Mouse (Mus musculus) thymus, postnatal 0 days (tissue): ENCODE results near the gene Cps1. TPM values are rescaled to one million over a fixed set of nuclear protein-coding genes. Genes with fewer than 3 reads are reported as not detected.

ENCODE experiments used
- DNase-seq: peaks from one replicate; pipeline ENCODE4 v3.0.0-alpha.2; 2015; ENCODE audit warnings: low spot score
- polyA plus RNA-seq: library from polyadenylated mRNA; unstranded; fragments of >200 nt; fragmentation: Nextera tagmentation; extraction: Ambion mirVana; gene quantifications from 2 replicates; pipeline ENCODE4 v1.2.1, GENCODE M21; 2015

The Cps1 gene
- polyA plus RNA-seq, 1 experiment from 2014 or later: 0.30 TPM

DNA sequence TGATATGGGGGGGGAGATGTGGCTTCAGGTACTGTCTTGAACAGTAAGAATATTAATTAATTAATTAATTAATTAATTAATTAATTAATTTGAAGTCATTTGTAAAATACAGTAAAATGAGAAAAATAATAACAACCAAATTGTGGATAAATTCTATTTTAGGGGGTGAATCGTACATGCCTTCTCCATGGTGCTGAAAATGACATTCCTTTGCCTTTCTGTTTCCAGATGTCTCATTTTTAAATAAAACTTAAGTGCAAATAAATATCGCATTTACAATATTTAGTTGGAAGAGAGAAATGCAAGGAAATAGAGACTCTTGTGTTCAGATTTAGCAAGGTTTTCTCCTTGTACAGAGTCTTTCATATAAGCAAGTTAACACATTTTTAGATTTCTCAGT, 112.0 kb downstream of the Cps1 start:
- DNase-seq: no peak

DNA sequence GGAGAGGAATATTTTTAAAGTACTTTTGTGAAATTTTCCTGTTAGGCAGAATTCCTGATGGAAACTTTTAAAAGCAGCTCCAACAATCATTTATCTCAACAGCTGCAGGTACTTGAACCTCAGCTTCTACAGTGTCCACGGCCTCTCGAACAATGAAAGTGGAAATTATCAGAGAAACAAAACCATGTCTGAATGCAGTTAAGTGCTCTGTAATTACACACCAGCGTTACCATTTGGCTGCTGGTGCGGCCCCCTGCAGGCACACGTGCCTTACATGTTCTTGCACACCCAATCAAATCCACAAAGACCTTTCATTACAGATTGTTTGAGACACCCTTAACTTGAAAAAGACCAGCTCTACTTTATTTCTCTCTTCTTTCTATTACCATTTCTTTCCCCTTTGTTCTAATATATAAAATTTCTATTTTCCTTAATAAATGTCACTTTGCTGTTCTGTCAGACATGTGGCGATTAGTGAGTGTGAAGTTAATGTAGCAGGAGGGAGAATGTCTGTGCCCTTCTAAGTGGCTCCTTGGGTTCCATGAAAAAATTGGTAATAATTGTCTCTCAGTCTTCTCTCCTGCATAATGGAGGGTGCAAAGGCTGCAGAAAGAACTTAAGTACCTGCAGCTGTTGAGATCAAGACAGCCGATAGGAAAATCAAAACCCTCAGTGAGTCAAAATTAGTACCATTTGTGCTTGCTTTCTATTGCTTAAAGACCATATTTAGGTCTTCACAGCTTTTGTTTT, 112.8 kb downstream of the Cps1 start:
- no peak for DNase-seq

DNA sequence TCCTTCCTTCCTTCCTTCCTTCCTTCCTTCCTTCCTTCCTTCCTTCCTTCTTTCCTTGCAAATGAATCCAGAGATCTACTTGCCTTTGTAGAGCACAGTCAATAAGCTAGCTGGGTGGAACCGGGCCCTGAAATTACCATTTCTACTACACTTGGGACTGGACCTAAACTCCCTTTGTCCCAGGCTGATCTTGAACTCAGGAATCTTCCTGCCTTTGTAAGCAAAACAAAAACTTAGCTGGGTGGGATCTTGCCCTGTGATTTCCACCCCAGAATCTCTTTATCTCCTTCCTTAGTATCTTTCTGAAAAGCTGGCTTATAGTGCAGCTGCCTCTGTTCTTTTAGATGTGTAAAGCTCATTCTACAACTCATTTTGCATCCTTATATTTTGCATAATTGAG, 115.6 kb downstream of the Cps1 start:
- DNase-seq: no peak

DNA sequence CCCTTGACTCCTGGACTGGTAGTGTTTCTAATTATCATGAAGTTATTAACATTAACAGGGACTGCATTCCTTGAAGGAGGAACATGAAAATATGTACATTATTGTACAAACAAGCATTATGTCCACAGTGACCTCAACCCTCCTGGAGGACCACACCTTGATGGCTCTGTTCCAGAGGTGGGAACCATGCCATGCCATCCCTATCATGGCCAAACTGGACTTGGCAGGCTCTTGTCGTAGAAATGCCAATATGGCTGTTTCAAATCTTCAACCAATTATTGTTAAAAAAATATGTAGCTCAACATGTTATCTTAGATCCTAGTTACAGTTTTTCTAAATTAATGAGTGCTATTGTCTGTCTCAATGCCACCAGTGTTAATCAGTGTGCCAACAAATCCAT, 116.1 kb downstream of the Cps1 start:
- DNase-seq: no peak

DNA sequence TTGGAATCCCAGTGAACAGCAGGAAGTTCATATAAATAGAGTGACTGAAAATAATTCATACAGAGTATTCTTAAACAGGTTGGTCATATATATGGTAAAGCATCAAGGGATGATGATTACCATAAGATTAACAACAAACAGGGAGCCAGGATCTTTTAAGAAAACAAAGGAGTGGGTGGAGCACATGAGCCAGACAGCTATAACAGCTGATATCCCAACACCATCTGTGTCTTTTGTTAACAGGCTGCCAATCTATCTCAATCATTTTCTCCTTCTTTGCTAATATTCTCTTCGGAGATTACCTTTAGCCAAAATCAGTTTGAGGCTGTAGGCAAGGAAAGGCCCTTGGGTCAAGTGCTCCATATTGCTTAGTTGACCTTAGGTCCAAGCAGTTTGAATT, 142.4 kb downstream of the Cps1 start:
- no peak for DNase-seq

DNA sequence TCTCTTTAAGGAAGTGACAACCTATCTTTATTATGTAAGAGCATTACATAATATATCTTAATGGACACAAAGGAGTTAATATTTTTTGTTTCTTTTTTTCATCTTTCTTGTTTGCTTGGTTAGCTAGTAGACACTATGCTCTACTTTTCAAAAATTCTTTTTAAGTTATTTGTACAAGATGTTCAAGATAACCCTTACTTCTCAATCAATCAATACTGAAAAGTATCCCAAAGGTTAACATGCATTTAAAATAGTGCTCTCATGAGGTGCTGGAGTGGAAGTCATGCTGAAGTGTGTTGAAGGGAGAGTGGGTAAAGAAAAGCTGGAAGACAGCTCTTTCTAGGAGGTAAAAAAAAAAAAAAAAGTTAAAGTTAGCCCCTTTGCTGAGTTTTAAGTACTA, 145.1 kb downstream of the Cps1 start:
- no peak for DNase-seq

DNA sequence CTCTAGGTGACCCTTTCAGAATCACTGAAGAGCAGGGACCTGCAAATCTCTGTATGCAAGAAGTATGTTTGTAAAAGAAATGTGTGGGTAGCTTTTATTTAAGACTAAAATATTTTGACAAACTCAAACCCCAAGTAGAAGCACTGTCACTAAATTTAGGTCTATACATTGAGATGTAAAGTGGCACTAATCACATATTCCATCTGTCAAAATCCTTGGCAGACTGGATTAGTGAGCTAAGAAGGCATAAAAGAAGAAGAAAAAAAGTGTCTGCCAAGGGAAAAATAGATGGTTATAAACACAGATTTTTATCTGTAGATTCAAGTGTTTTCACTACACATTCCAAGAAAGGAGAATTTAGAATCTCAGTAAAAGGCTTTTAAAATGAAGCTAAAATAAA, 145.6 kb downstream of the Cps1 start:
- no peak for DNase-seq

DNA sequence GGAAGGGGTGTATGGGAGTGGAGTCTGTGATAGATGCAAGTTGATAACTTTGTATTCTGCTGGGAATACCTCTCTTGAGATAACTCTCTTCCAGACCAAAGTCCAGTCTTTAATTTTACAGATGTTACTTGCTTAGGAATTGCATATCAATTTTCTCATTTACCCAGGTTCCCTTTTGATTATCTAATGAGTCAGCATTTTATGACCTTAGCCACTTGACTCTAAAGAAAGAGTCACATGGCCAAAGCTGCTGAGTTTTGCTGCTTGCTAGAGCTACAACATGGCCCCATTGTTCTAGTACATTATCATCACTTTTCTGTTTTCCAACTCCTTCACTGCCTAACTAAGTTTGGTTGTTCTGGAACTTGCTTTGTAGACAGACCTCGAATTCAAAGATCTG, 153.4 kb downstream of the Cps1 start:
- DNase-seq: no peak

Other genes starting within 250 kb of the Cps1 start
- 15.3 and 20.8 TPM in 2 replicates for gene Myl1, start 177.6 kb upstream of the Cps1 start, polyA plus RNA-seq
- gene Lancl1, start 84.2 kb upstream of the Cps1 start, polyA plus RNA-seq: 132 and 133 TPM in 2 replicates